Mouse (Mus musculus) megakaryocyte, adult 5-6 weeks (primary cell): Measurements from ENCODE around the gene Glt6d1. TPM values are rescaled to one million over a fixed set of nuclear protein-coding genes. Genes with fewer than 3 reads are reported as not detected.
"Not testable (repeated sequence)": the region's sequence is repeated elsewhere in the genome, so short reads cannot be mapped to it uniquely, and the experiment has no call there.

ENCODE experiments used
- ATAC-seq: 2 replicates; pipeline ENCODE4 v1.8.0; 2016; ENCODE audit warnings: mild to moderate bottlenecking, inconsistent platforms; ENCODE audit not compliant: poor library complexity, severe bottlenecking
- total RNA-seq, 2 experiments: library from RNA; stranded (forward) in 1 of 2; stranded (reverse) in 1 of 2; fragments of 153-499, 151-499 nt in 1 of 2; fragments of 221-1000, 200-1000 nt in 1 of 2; gene quantifications; 2 replicates each; pipeline versions ENCODE4 v1.2.3 to v1.2.4; 2015 to 2017

Glt6d1 gene
- total RNA-seq (2015) (not detected in 2 replicates), total RNA-seq (2017) (not detected in 2 replicates)

DNA sequence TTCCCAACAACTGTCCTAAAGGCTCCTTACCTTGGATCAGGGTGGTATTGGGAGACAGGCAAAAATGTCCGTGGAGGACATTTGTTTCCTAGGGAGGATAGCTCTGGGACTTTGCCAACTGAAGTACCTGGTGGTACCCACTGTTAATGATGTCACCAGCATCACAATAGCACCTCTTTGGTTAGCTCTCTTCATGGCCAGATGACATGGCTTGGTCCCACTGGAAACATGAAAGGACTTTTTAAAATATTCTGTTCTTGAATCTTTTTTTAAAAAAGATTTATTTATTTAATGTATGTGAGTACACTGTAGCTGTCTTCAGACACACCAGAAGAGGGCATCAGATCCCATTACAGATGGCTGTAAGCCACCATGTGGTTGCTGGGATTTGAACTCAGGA lies at the start of gene Glt6d1:
Gene Glt6d1, minus strand, starts transcription at position 101 of the 400 bp plus-strand sequence.
- ATAC-seq = not testable (repeated sequence)

DNA sequence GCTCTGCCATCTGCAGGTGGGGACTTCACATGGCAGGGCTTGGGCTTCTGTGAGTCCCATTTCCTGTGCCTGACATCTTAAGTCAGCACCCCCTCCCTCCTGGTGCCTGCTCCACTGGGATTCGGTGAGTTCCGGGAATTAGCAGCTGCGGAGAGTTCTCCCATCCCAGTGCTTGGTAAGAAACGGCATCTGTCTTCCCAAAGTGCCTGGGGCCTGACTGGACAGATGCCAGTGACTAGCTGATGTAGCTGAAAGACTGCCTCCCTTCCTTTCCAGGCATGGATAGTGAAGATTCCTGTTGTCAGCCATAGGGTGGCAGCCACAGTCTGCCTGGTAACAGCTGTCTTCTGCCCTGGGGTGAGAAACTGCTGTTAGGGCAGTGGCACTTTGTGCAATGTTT lies 49.8 kb upstream of the Glt6d1 start:
- no peak for ATAC-seq

- no peak for ATAC-seq
Measured at GRCm38 (mm10) chr2:25864230-25864629, 48.6 kb upstream of the Glt6d1 start.

GRCm38 (mm10) chr2:25863337-25864131 lies 47.9 kb upstream of the Glt6d1 start, which contains the start of gene Kcnt1:
Gene Kcnt1 (plus strand): TSS chr2:25863734.
- no peak for ATAC-seq

DNA sequence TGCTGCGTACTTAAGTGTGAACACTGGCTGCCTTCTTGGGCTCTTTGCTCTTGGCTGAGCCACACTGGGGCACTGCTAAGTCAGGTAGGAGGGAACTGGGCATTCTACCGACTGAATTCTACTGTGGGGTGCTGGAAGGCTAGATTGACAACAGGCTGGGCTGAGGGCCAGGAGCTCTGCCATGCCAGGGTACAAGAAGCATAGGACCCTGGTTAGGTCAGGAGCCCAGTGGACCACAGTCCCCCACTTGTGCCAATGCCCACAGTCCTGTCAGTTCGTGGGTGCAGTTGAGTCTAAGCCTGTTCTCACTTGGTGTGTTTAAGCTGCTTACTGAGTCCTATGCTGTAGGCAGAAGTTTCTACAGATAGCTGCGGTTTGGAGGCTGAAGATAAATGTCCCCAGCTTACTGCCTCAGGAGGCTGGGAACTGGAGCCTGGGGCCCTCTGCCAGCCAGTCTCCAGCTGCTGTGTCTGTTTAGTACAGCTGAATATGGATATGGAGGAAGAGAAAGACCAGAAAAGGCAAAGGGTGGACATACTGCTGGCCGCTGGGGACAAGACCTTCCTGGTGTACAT lies 47.1 kb upstream of the Glt6d1 start:
- no peak for ATAC-seq

- ATAC-seq = no peak
Measured at GRCm38 (mm10) chr2:25862038-25862437, 46.4 kb upstream of the Glt6d1 start.

DNA sequence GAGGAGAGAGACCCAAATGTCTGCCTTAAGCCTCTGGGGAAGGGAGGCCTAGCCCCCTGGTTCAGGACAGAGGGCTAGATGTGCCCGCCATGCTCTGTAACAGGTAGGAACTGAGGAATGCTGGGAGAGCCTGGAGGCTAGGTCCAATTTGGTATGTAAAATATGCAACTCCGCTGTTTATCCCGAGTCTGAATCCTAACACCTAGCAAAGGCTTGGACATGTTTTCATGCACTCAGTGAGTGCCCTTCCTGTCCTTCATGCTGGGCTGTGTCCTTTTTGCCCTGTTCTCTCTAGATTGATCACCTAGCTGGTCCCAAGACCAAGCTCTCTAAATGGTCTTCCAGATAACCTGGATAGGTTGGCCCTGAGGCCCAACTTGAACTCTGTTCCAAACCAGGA lies 44.2 kb upstream of the Glt6d1 start:
- ATAC-seq = no peak

GRCm38 (mm10) chr2:25853998-25854397 lies 38.4 kb upstream of the Glt6d1 start:
- ATAC-seq = no peak

DNA sequence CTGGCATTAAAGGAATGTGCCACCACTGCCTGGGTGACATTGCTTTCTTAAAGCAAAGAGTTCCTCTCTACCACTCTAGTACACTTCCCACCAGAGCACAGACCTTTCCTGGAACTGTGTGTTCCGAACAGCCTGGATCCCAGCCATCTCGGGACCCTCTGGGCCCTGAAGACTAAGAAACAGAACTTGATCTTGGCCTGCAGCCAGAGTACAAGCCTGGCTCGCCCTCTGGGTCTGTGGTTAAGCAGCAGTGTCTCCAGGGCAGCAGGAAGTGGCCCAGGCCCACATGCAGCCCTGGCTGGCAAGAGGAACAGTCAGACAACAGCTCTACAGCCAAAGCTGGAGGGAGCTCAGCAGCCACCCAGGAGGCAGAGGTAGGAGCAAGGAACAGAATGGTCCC lies 37.0 kb upstream of the Glt6d1 start:
- peak; percentile 77 for ATAC-seq

- ATAC-seq = 0 out of 2 replicates have a peak, but pooled peaks have one; percentile 49
Measured at GRCm38 (mm10) chr2:25850330-25850729, 34.7 kb upstream of the Glt6d1 start.

DNA sequence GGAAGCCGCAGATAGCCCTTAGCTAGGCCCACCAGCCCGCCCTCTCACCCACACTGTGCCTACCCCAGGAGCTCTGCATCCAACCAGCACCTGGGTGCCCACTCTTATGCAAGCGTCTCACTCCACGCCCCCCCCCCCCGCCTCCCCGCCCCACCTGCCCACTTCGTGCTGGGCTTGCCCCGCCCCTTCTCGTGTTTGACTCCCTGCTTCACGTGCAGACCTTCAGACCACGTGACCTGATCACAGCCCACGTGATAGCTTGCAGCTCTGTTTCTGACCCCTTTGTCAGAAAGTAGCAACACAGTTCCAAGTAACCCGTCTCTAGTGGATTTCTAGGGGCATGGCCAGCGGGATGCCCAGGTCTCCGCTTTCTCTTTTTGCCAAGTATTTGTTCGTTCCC lies 31.6 kb upstream of the Glt6d1 start, which contains the start of gene Sohlh1:
Gene Sohlh1, minus strand, starts transcription at position 23 of the 400 bp plus-strand sequence.
- no peak for ATAC-seq

DNA sequence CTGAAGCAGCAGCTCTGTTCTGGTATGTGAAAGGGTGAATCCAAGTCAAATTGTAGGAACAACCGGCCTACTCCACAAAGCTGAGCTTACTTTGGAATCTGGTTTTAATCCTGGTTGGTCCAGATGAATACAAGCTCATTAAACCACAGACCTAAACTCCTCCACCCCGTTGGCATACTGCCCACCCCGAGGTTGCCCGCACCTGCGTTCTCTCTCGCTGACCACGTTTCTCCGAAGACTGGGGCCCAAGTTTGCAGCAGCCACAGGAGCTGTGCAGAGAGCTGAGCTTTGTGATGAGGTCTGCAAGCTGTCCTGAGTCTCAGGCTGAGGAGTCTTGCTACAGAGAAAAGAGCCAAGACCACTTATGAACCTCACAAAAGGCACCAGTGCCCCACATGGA lies 30.9 kb upstream of the Glt6d1 start:
- ATAC-seq = no peak

- ATAC-seq = no peak
Measured at GRCm38 (mm10) chr2:25844097-25844496, 28.4 kb upstream of the Glt6d1 start.

DNA sequence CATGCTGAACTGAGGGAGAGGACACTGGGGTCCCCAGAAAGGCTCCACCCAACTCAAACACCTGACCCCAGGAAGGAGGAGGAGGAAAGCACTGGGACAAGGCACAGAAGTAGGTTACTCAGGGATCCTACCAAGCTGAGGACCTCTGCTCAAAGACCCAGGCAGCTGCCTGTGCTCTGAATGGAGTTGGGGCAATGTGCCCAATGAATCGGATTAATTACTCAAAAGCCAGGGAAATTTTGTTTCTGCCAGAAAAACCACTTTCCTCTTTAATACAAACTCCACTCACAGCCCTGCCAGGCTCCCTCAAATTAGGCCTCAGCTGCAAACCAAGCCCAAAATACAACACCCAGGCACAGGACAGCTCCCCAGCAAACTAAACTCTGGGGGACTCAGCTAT lies 27.1 kb upstream of the Glt6d1 start:
- ATAC-seq = no peak

DNA sequence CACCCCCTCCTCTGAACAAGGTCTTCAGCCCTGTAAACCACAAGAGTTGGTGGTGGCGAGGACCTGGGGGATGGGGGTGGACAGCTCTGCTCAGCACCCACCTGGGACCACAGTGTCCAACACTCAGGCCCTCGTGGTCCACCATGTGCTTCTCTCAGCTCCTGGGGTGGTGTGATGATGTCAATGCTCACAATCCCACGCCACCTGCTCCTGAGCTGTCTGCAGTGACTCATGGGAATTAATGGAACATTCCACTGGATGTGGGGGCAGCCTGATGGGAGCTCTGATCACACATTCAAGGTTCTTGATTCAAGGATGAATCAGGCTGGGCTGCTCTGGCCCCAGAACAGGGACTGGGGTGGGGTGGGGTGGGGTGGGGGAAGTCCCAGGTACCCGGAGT lies 26.5 kb upstream of the Glt6d1 start:
- ATAC-seq = no peak

- ATAC-seq = peak; percentile 47; the same call in 1 of the 2 replicates
Measured at GRCm38 (mm10) chr2:25836291-25836690, 20.6 kb upstream of the Glt6d1 start.

- no peak for ATAC-seq
Measured at GRCm38 (mm10) chr2:25830786-25831185, 15.1 kb upstream of the Glt6d1 start.

DNA sequence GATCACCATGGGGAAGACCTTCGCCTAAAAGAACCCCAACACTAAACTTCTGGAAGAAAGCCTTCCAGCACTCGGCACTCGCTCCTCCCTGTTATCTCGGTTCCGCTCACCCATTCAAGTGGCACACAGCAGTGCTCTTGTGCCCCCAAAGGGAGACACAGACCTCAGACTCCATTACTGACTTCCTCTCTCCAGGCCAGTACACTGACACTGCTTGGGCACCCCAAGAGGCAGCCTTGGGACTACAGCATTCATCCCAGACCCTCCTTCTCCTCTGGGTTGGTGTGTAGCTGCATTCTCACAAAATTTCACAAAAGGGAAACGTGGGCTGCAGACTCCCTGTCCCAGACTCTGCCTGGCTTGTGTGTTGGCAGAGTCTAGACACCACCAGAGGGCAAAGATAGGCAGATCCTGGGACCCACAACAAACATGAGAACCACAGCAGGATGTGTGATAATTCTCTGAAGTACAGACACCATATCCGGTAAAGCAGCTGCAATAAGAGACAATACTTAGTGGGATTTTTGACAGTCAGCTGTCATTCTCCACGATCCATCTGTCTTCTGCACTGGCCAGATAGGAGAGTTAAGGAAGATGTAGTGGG lies 12.8 kb upstream of the Glt6d1 start:
- ATAC-seq = no peak

GRCm38 (mm10) chr2:25824751-25825150 lies 9.1 kb upstream of the Glt6d1 start:
- ATAC-seq = no peak

DNA sequence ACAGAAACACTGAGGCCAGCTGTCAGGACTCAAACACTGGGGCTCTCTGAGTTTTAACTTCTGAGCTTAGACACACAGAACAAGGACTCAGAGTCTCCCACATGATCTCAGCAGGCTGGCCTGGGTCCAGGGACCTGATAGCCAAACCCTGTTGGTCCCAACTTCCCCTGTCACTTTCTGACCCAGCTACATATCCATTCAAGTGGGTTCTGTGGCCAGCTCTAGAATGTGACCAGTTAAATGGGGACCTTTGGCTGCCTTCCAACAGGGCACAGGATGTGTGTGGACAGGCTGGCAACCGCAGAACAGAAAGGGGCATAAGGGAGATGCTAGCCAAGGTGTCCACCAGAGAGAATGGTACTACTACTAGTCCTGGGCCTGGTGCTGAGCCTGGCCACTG lies 7.2 kb upstream of the Glt6d1 start, which contains the start of gene Lcn9:
Gene Lcn9, plus strand, starts transcription at position 348 of the 400 bp plus-strand sequence.
- no peak for ATAC-seq

GRCm38 (mm10) chr2:25813364-25813763 lies 2.3 kb downstream of the Glt6d1 start:
- ATAC-seq = no peak

DNA sequence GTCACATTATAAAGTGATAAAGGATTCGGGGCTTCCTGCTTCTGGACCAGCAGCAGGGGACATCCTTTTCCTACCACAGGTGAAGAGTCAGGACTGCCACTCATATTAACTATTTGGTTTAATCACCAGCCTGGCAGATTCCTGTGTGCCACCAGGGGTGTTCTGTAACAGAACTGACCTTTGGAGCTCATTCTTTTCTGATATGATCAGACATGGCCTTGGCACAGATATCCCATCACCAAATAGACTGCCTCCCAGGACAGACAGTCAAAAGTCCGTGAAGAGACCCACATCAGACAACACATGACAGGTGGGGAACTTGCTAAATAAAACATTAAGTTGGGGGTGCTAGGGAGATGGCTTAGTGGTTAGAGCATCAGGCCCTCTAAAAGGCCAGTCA lies 3.9 kb downstream of the Glt6d1 start:
- ATAC-seq = no peak
